Mouse (Mus musculus) spleen, adult 2 months (tissue): ENCODE measurements around the gene Mylk.

Experiments
- CTCF ChIP-seq: fragments of 200-500 bp; IDR thresholded peaks from 2 replicates; pipeline ENCODE4 v1.5.1; 2011; ENCODE audit warnings: mild to moderate bottlenecking, inconsistent platforms; ENCODE audit not compliant: insufficient read depth, insufficient read length, insufficient replicate concordance; ENCODE audit errors: extremely low read depth
- POLR2A ChIP-seq: fragments of 200-500 bp; IDR thresholded peaks from 2 replicates; pipeline ENCODE4 v1.6.1; 2011; ENCODE audit warnings: low read depth, low read length, inconsistent platforms

DNA sequence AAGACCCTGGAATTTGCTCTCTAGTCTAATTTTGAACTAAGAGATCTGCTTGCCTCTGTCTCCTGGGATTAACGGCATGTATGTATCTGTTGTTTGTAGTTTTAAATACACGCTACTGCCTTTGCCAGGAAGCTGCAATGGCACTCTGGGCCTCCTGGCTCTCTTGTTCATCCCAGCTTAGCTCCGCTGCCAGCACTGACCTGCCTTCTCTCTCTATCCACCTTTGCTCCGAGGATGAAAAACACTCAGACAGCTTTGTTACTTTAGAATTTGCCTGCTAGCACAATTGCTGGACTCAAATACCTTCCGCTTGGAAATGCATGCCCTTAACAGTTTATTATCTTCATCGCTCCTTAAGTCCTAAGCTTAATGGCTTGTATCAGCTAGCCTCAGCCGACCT is 296.0 kb downstream of the Mylk start:
- TF ChIP-seq CTCF (no peak), POLR2A (no peak)
